9 mouse cellular contexts compared by ENCODE assay signal in genomic region chr13:23435241-23435640, GRCm38 (mm10). TPM values are rescaled to one million over a fixed set of nuclear protein-coding genes. Genes with fewer than 3 reads are reported as not detected.
A peak's percentile ranks its signal among the peaks of the same experiment; 100 is the strongest.
DNase-seq lines count a peak whose midpoint lies in the region; ATAC-seq and TF ChIP-seq lines count a peak whose summit lies in the region.
"Had no signal": no experiment of that assay in that cellular context is flagged by ENCODE, and none has a peak within 500 bp of the region (broad histone marks: within the 10 kb centered on the region; RNA-seq: fewer than 3 reads in every experiment).

No protein-coding gene starts in this region.

- peak overlapping the region; percentile 72 for H3K9ac ChIP-seq in heart, embryonic 11.5 days (ENCODE audit: low read depth, low read length)
- peak overlapping the region; percentile 72 for H3K9ac ChIP-seq in liver, embryonic 16.5 days (ENCODE audit: low read depth, low read length)

- no peaks in the 10 kb centered on the region for H3K27me3 ChIP-seq in heart, embryonic 11.5 days (ENCODE audit: control insufficient read depth, insufficient read depth, low read length)
- no peaks in the 10 kb centered on the region for H3K27me3 ChIP-seq in E14TG2a.4 (ENCODE audit: insufficient read depth, low read length)
- H3K27me3 ChIP-seq in hindbrain, embryonic 10.5 days (ENCODE audit: insufficient read depth, poor library complexity, severe bottlenecking): no peaks in the 10 kb centered on the region
- no peaks in the 10 kb centered on the region for H3K27me3 ChIP-seq in liver, embryonic 16.5 days (ENCODE audit: control insufficient read depth, insufficient read depth, low read depth, low read length)

- H3K36me3 ChIP-seq in heart, embryonic 11.5 days (ENCODE audit: control insufficient read depth, insufficient read depth, low read length): no peaks in the 10 kb centered on the region
- no peaks in the 10 kb centered on the region for H3K36me3 ChIP-seq in E14TG2a.4 (ENCODE audit: insufficient read depth, low read length)
- no peaks in the 10 kb centered on the region for H3K36me3 ChIP-seq in hindbrain, embryonic 10.5 days
- H3K36me3 ChIP-seq in liver, embryonic 16.5 days (ENCODE audit: control insufficient read depth, insufficient read depth): no peaks in the 10 kb centered on the region

- 0 out of 2 replicates have a peak overlapping the region, but pooled peaks have one; percentile 29 for H3K27ac ChIP-seq in heart, embryonic 11.5 days (ENCODE audit: low read depth, low read length)
- 0 out of 2 replicates have a peak overlapping the region, but pooled peaks have one; percentile 19 for H3K27ac ChIP-seq in hindbrain, embryonic 10.5 days
- H3K27ac ChIP-seq in liver, embryonic 16.5 days (ENCODE audit: low read length): peak overlapping the region; percentile 79

- peak overlapping the region; percentile 79 for H3K4me2 ChIP-seq in heart, embryonic 11.5 days
- H3K4me2 ChIP-seq in liver, embryonic 16.5 days (ENCODE audit: low read depth, low read length): peak overlapping the region; percentile 80

- intact Hi-C loops in heart, postnatal 36 days (cut with DNase I): loop anchor here (10.0 kb wide), 2 partner anchors 1490 to 1580 kb away; partner anchors contain the start of gene Zfp184

- 15% methylated on average over 4 of the region's 4 CpGs for WGBS in heart, embryonic 11.5 days (ENCODE audit: insufficient replicate concordance)
- WGBS in hindbrain, embryonic 10.5 days: 22% methylated on average over 4 of the region's 4 CpGs
- 14% methylated on average over 4 of the region's 4 CpGs for WGBS in liver, embryonic 16.5 days (ENCODE audit: insufficient replicate concordance)

- no peak for DNase-seq in heart, postnatal 36 days
- no peak for DNase-seq in hindbrain, embryonic 10.5 days (ENCODE audit: low spot score)
- DNase-seq in spleen, postnatal 4 days (ENCODE audit: low spot score in 2 of 2): no peak
- DNase-seq in right cerebral cortex, adult 18-20 months: no peak
- DNase-seq: gastrocnemius, postnatal 25 days had no signal

- TF ChIP-seq CTCF in E14TG2a.4 (conservative IDR thresholded peaks at IDR 0.05; ENCODE audit: low read length): no peak

- H3K4me1 ChIP-seq in heart, embryonic 11.5 days (ENCODE audit: control insufficient read depth, insufficient read depth, low read length): peaks cover 2% of the 10 kb centered on the region; the same call in 1 of the 2 replicates
- H3K4me1 ChIP-seq in E14TG2a.4 (replicated peaks; ENCODE audit: low read depth, low read length): peaks cover 52% of the 10 kb centered on the region
- H3K4me1 ChIP-seq in hindbrain, embryonic 10.5 days (replicated peaks): peaks cover 26% of the 10 kb centered on the region
- H3K4me1 ChIP-seq in liver, embryonic 16.5 days (ENCODE audit: control insufficient read depth, low read depth, low read length): peaks cover 19% of the 10 kb centered on the region

- no peaks in the 10 kb centered on the region for H3K9me3 ChIP-seq in heart, embryonic 11.5 days (replicated peaks; ENCODE audit: control insufficient read depth, low read length)
- no peaks in the 10 kb centered on the region for H3K9me3 ChIP-seq in E14TG2a.4 (ENCODE audit: low read length)
- H3K9me3 ChIP-seq in hindbrain, embryonic 10.5 days: no peaks in the 10 kb centered on the region
- no peaks in the 10 kb centered on the region for H3K9me3 ChIP-seq in liver, embryonic 16.5 days (replicated peaks; ENCODE audit: control insufficient read depth, low read length)

- ATAC-seq in heart, embryonic 11.5 days (replicated peaks; ENCODE audit: insufficient number of reproducible peaks, low FRiP score, low TSS enrichment): no peak
- no peak for ATAC-seq in liver, embryonic 16.5 days (ENCODE audit: low read depth)
- no peak for ATAC-seq in cerebellum, adult (ENCODE audit: insufficient number of reproducible peaks, low FRiP score, low TSS enrichment)

- H3K4me3 ChIP-seq in heart, embryonic 11.5 days (ENCODE audit: low read depth, low read length): peak overlapping the region; percentile 58
- H3K4me3 ChIP-seq in E14TG2a.4 (replicated peaks; ENCODE audit: low read length): peak overlapping the region; percentile 79
- H3K4me3 ChIP-seq in hindbrain, embryonic 10.5 days: peak overlapping the region; percentile 51
- H3K4me3 ChIP-seq in liver, embryonic 16.5 days (ENCODE audit: low read depth, low read length): peak overlapping the region; percentile 66

RNA-seq across cellular contexts. Expression of gene Abt1, which starts 11.6 kb away (rescaled TPM):
- polyA plus RNA-seq in heart, embryonic 11.5 days (2014; fragmentation: Nextera tagmentation; extraction: Ambion mirVana): 8.9 and 9.8 TPM in 2 replicates
- 1 to 10 TPM; 4.3 TPM for total RNA-seq in heart, postnatal 36 days (2021)
- polyA plus RNA-seq in hindbrain, embryonic 10.5 days (2016; fragmentation: Nextera tagmentation; extraction: Ambion mirVana): 13.4 and 14.5 TPM in 2 replicates
- 4.5 TPM in 2 replicates for polyA plus RNA-seq in liver, embryonic 16.5 days (2015; fragmentation: Nextera tagmentation; extraction: Ambion mirVana)

RNA-seq across cellular contexts. Expression of gene Btn1a1, which starts 30.5 kb away (rescaled TPM):
- 0.97 and 1.7 TPM in 2 replicates for polyA plus RNA-seq in heart, embryonic 11.5 days (2014; fragmentation: Nextera tagmentation; extraction: Ambion mirVana)
- not detected for total RNA-seq in heart, postnatal 36 days (2021)
- 0.04 TPM in 1 of 2 replicates, not detected in the other for polyA plus RNA-seq in hindbrain, embryonic 10.5 days (2016; fragmentation: Nextera tagmentation; extraction: Ambion mirVana)
- polyA plus RNA-seq in liver, embryonic 16.5 days (2015; fragmentation: Nextera tagmentation; extraction: Ambion mirVana): 1.9 and 2.0 TPM in 2 replicates
- total RNA-seq: gastrocnemius, postnatal 25 days had no signal

RNA-seq across cellular contexts. Expression of gene Btn2a2, which starts 53.4 kb away (rescaled TPM):
- 0.59 and 0.80 TPM in 2 replicates for polyA plus RNA-seq in heart, embryonic 11.5 days (2014; fragmentation: Nextera tagmentation; extraction: Ambion mirVana)
- total RNA-seq in heart, postnatal 36 days (2021): not detected
- 0.29 and 0.35 TPM in 2 replicates for polyA plus RNA-seq in hindbrain, embryonic 10.5 days (2016; fragmentation: Nextera tagmentation; extraction: Ambion mirVana)
- polyA plus RNA-seq in liver, embryonic 16.5 days (2015; fragmentation: Nextera tagmentation; extraction: Ambion mirVana): not detected in 2 replicates
- total RNA-seq: gastrocnemius, postnatal 25 days had no signal

Comparison
In these comparisons a context has a peak if more than half of its experiments do, and no peak if none do; other contexts are left out.
1. H3K27ac ChIP-seq: peak in every context shown above with its lines; median percentile 79 in liver, embryonic 16.5 days; 29 in heart, embryonic 11.5 days; 19 in hindbrain, embryonic 10.5 days.